Mouse (Mus musculus): ENCODE measurements around the gene Pex14. TPM values are rescaled to one million over a fixed set of nuclear protein-coding genes. Genes with fewer than 3 reads are reported as not detected.
A peak's percentile ranks its signal among the peaks of the same experiment; 100 is the strongest.

Pex14 gene
- total RNA-seq, 2 experiments from 2014 or later, result 22.8 to 24.0 TPM

DNA sequence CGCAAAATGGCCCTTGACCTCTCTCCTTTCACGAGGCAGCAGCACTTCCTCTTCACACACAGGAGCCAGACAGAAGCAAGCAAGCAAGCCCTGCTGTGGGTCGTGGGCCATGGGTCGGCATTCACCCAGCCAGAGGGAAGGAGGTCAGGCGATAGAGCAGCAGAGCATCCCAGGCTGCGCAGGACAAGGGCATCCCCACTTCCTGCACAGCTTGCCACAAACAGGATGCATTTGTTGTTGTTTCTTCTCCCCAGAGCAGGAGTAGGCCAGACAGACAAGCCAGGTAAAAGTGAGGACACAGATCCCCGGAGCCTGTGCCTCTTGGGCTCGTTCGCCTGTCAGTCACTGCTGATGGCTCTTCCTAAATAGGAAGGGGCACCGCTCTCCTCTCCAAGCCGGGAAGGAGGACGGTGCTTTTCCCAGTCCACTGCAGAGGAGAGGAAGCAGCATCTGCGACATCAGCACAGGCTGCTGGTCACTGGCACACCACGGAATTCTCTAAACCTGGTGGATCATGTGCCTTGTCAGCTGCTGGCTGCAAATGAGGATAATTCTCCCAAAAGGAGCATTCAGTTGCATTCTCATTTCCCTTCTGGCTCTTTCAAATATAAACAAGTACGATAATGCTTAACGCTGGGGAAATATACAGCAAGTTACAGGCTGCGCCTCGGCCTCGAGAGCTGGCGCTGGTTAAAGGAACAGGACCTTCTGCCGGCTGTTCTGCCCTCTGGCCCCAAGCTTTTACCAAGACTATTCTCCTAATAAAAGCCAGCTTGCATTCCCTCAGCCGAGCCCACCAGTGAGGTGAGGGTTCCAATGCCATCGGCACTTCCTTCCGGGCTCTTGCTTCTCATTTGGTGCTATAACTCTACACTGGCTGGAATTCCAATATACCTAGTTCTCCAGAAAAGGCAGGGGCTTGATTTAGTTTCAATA, 113.9 kb downstream of the Pex14 start:
- DNase-seq (ENCODE audit: low spot score), result no peak

DNA sequence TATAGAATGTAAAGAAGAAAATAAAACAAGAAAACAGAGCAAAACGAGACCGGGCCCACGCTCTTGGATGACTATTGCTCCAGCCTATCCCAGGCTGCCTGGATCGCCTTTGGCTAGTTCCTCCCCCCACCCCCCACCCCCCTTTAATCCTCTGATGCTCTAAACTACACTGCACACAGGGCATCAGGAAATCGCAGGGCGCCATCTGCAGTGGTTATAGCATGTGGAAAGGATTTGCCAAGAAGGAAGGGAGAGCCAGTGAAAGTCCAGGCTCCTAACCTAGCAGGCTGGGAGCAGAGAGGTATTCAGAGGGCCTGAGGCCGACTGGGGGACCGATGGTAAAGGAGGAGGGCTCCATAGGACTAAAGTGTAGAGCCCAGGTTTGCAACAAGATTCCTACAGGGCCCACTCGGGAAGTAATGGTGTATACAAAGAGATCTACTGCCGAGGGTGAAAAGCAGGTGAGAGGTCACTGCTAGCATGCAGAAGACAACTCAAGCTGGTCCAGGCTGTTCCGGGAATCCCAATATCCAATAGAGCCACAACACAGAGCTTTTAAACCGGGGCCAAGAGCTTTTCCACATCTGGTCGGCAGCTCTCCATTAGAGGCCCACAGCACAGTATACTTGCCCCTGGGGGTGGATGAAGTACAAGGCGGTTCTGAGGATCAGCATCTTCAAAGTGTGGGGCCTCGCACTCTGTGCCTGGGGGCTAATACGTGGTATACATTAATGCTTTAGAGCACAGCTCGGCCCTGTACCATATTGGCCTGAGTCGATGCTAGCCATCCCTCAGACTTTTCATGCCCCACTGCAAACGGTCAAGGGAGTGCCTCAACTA, 114.8 kb downstream of the Pex14 start:
- no peak for DNase-seq (ENCODE audit: low spot score)

DNA sequence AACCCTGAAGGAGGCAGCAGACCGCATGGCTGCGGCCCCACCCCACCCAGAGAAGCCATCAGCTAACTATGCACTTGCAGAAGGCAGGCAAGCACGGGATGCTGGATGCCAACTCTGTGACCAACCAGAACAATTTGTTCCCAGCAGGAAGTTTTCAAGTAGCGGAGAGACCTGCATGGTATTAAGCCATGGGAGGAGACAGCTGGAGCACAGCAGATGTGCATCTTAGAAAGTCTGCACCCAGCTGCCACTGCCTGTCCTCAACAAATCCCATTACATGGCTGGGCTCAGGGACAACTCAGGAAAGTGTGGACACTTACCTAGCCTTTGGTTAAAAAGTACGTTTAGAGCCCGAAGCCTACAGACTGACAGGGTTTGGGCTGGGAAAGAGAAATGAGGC, 117.4 kb downstream of the Pex14 start:
- no peak for DNase-seq (ENCODE audit: low spot score)

DNA sequence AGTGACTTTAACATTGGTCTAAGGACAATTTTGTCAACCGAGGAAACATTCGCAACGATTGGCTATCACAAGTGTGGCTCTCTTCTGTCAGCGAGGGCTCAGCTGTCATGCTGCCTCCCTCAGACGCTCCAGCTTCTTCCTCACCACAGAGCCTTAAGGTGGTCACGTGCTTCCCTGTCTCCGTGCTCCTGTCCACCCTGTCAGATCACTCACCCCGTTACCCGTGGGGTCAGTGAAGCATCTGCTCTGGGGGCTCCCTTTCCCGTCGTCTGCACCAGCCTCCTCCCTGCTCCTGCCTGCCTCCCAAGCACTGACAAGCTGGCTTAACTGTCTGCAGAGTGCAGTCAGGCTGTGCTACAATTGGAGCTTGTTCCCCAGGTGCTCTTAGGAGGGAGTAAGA, 119.8 kb downstream of the Pex14 start:
- no peak for DNase-seq (ENCODE audit: low spot score)

DNA sequence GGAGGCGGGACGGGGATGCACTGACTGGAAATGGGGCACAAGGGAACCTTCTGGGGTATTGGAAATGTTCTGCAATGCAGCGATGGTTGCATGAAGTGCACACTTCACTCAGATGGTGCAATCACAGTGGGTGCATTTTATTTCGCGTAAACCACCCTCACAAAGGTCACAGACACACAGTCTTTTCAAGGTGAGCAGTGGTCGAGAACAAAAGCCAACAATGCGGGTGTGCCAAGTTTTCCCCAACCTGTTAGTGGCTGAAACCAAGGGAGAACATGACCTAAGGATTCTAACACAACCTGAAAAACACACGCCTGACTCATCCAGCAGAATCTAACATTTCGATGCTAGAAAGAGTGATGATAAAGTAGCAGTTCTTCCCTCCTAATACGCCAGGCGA, 120.8 kb downstream of the Pex14 start:
- DNase-seq (ENCODE audit: low spot score), result no peak

DNA sequence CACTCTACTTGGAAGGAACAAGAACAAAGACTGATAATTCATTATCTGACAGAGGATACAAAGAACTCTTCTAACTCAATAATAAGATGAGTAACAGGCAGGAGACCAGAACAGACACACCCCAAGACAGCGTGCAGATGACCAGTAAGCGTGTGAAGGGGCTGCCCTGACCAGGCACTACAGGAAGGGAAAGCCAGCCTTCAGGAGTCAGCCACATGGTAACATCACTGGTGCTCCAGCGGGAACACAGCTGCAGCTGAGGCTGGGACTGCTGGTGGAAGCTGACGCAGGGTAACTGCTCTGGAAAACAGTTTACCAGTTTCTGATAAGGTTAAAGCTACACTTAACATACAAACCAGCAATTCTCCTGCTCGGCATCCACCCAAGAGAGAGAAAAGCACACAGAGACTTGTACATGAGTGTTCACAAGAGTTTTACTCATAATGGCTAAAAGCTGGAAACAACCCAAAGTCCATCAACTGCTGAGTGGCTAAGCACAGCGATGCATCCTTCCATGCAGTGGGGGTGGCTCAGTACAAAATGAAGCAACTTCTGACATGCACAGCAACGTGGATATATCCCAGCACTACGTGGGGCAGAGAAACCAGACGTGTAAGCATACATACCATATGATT, 121.3 kb downstream of the Pex14 start:
- DNase-seq (ENCODE audit: low spot score), result no peak

DNA sequence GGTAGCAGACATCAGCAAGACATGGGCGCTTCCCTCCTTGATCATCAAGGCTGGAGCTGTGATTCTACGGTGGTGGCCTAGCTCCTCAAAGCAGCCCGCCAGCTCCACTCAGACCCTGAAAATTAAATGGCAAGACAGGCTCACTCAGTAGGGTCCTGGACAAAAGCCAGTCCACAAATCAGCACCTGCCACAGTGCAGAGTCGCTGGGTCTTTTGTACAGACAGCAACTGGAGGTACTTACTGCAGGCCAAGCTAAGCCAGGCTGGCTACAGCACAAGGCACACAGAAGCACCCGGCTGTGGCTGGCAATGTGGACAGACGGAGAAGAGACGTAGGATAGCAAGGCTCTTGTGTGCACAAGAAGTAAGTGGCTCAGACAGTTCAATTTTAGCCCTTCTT, 124.8 kb downstream of the Pex14 start:
- DNase-seq (ENCODE audit: low spot score), result no peak

DNA sequence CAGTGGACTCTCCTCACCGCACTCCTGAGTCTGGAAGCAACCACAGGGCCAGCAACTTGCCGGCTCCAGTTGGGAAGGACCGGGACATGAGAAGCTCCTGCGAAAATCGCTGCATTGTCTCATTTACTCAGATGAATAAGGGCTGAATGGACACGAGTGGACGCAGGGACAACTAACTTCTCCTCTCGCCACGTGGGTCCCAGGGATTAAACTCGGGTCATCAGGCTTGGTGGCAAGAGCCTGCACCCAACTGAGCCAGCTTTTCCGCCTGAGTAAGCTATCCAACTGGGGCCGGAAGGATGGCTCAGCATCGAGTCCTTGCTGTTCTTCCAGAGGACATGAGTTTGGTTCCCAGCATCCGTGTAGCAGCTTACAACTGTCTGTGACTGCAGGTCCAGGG, 126.3 kb downstream of the Pex14 start:
- DNase-seq (ENCODE audit: low spot score), result no peak

DNA sequence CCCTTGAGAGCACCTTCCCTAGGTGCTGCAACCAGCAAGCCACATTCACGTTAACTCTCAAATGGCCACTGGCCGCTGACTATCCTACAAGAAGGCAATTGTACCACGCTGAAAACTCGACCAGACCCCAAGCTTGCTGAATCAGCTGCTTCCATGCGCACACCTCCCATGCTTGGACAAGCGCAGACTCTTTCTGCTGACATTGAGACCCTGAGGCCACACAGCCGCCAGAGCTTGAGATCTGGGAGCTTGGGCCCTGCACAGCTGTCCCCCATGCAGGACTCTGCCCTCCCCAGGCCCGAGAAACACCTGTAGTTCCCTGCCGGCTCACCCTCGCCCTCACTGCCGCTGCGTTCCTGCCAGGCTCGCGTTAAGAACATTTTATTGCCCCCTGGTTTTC, 127.0 kb downstream of the Pex14 start:
- no peak for DNase-seq (ENCODE audit: low spot score)

DNA sequence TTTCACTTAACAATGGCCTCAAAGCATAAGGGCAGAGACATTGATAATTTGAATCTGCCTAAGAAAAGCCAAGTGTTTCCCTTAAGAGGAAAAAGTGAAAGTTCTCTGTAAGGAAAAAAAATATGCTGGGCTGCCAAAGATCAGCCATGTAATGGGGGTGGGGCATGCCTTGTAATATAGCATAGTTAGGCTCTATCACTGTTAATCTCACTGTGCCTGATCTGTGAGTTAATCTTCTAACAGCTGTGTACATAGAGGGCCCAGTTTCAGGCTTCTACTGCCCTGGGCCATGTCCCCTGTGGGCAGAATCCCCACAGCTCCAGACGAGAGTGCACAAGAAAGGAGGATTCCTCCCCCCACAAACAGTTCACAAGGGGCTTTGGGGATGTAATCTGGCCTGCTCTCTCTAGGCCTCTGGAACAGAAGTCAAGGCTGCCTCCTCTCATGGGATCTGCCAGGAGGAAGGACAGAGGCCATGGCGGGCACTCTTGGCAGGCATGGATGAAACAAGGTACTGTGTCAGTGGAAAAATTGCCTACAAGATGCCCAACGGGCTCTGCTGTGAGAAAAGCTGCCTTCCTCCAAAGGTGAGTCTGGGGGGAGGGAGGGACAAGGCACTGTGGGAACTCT, 127.9 kb downstream of the Pex14 start:
- no peak for DNase-seq (ENCODE audit: low spot score)

DNA sequence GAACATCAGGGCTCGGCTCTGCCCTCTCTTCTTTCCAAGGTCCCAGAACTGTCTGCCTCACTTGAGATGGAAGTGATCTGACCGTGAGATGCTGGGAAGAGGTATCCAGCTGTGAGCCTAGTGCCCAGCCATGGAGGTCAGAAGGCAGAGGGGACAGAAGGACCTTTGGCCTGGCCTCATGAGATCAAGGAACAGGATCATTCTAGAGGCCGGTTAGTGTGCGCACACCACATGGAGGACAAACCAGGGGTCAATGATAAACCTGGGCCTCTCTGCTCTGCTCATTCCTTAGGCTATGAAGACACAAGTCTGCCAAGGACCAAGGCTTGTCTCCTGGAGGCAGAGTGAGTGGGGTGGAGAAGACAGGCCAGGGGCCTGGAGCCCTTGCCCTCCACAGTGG, 128.9 kb downstream of the Pex14 start:
- no peak for DNase-seq (ENCODE audit: low spot score)

DNA sequence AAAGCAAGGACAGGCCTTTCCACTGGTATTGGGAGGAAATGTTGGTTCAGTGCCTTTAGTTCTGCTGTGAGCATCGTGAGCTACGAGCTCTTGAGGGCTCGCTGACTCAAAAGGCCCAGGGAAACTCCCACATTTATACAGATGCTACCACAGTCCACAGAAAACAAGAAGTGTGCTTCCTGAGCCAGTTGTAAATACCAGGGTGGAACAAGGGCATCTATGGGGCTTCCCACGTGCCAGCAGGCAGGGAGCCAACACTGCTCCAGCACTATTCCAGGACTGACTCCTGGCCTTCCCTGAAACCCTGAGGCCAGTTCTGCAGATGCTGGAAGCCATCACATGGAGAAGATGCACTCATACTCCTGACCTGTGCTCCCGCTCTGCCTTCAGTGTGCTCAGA, 130.1 kb downstream of the Pex14 start:
- DNase-seq (ENCODE audit: low spot score), result no peak

DNA sequence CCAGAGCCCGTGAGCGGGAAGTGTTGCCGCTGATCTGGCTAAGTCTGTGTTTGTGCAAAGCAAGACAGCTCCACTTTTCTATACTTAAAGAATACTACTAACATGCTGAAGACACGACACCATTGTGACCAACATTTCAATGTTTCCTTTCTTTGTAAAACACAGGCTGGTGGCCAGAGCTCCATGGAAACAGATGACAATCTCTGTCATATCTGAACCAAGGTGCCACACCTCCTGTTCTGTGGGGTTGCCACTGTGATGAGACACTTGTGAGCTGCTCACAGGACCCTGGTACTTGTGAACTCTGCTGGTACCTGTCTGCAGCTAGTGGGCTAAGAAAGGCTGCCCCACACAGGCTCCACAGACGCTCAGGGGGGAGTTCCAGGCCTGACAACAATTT, 130.8 kb downstream of the Pex14 start:
- no peak for DNase-seq (ENCODE audit: low spot score)

DNA sequence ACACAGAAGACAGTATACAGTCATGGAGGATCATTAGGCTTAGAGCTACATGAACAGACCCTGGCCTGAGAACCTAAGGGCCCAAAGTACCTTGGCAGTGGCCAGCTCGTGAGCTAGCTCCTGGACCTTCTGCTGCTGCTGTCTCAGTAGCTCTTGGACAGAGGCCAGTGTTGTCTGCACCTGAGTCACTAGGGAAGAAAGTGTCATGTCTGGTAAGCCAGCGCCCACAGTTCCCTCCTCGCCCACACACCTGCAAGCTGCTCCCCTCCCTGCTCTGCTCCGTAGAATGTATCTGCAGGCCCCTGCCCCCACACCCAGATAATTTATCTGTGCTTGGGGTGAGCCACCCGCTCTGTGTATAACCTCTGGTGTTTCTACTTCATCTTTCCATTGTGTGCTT, 133.5 kb downstream of the Pex14 start:
- no peak for DNase-seq (ENCODE audit: low spot score)

DNA sequence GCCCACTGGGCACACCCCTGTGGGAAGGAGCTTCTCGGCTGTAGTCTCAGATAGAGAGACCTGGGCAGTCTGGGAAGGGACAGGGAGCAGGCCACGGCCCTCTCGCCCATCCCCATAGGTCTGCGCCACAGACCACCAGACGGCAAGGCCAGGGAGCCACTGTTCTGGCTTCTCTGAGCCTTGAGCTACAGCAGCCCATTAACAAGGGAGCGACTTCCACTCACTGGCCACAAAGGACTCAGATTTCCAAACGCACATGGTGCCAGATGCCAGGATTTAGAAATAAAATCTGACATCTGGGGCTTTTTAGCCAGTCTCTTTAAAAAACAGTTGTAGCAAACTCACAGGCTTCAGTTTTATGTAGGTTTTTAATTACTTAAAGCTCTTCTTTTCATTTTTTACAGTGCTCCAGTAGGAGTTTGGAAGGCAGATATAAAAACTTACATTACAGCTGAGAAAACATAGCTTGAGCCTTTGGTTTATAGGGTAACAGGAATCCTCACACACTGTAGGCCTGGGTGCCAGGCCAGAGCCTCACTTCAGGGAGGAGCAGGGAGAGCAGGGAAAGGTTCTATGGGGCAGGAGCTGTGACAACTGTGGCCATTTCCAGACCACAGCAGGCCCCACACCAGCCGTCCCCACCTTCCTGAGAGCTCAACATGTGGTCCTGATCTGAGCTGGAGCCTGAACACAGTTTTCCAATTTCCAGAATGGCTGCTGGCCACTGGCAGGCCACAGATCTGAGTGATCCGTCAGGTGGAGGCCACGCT, 134.9 kb downstream of the Pex14 start:
- DNase-seq (ENCODE audit: low spot score), result no peak

DNA sequence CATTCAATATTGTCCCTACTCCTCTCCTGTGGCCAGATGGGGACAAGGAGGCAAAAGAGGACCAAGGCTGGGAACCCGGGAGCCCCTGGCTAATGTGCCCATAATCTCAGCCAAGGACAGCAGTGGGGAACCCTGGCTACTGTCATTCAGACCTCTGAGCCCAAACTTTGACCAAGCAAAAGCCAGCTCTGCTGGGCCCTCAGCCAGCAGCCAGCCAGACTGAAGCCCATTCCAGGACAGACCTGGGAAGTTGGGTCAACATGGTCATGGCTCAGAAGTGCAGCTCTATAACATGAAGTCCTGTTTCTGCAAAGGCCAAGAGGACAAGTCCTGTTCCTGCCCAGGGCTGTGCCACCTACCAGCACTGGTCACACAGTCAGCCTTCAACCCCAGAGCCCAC, 137.6 kb downstream of the Pex14 start:
- no peak for DNase-seq (ENCODE audit: low spot score)

DNA sequence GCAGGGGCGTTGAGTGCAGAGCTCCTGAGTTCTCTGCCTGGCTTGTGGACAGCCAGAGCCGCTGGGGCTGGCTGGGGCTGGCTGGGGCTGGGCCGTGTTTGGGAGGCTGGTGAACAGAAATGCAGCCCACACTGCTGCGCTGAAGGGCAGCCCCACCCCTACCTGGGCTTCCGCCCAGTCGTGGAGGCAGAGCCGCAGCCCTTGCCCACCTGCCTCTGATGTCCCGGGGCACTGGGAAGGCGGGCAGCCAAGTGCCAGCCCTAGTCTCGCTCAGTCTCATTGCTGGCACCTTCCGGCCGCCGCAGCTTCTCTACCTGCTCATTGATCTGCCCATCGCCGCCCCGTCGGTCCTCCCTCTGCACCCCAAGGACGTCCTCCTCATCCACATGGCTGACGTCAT, 138.6 kb downstream of the Pex14 start:
- DNase-seq (ENCODE audit: low spot score), result no peak

DNA sequence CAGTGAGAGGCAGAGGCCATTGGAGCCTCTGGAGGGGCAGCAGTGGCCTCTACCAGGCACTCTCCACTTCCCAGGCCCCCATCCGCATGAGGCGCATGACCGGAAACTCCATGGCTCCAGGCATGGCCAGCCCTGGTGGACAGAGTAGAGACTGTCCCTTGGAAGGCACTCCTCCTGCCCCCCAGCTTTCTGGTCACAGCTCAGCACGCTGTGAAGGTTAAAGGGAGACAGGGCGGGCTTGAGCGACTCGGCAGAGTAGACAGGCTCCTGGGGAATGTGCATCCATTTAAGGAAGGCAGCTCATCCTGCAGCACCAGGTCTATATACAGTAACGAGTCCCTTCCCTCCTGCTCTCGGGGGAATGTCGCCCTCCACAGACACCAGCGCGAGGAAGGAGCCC, 139.7 kb downstream of the Pex14 start:
- DNase-seq (ENCODE audit: low spot score), result no peak

DNA sequence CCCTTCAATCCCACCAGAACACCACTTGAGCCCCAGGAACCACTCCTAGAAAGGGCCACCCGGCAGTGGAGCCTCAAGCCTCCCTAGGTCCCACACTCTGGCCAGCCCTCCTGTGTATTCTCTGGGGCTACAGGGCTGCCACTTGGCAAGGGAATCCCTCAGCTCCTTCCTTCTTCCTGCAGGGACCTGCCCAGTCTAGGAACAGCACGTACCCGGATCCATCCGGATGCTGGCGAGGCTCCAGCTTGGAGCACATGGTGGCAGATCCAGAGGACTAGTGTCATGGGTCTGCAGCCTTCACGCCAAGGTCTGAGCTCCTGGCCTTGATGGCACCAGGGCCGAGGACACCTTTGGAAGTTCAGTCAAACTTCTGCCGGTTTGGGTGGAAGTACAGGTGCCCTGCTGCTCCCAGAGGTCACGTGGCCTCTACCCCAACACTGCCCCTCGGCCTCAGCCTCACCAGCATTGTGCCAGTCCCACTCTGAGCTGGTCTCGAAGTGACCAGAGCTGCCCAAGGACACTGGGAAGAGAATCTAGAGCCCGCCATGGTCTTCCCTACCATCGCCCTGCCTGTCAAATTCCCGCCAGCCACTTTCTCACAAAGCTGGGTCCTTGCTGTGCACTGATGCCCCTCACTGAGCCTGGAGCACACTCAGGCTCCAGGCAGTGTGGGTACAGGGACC, 144.4 kb downstream of the Pex14 start:
- DNase-seq (ENCODE audit: low spot score), result peak; percentile 82

Data from gastrocnemius, adult 18-20 months (tissue).